Mouse (Mus musculus) bone marrow, adult 2 months (tissue): Measurements from ENCODE around the gene Copg2. TPM values are rescaled to one million over a fixed set of nuclear protein-coding genes. Genes with fewer than 3 reads are reported as not detected.

Source experiments
- H3K27ac ChIP-seq: fragments of 200-500 bp; 2 replicates; pipeline ENCODE4 v1.5.1; 2012; ENCODE audit warnings: low read depth, mild to moderate bottlenecking, control low read depth, inconsistent platforms, low read length; ENCODE audit not compliant: control insufficient read depth, poor library complexity, insufficient read depth
- H3K4me1 ChIP-seq: fragments of 200-500 bp; 2 replicates; pipeline ENCODE4 v1.6.1; 2011; ENCODE audit warnings: low read length; ENCODE audit not compliant: control insufficient read depth, insufficient read depth
- H3K4me3 ChIP-seq: fragments of 200-500 bp; replicated peaks from 2 replicates; pipeline ENCODE3; 2011; ENCODE audit warnings: mild to moderate bottlenecking, low read depth, low read length, control low read depth; ENCODE audit not compliant: control insufficient read depth
- CTCF ChIP-seq: fragments of 200-500 bp; IDR thresholded peaks from 2 replicates; pipeline ENCODE4 v1.5.1; 2011; ENCODE audit warnings: low read length, control low read depth; ENCODE audit not compliant: control insufficient read depth, insufficient read depth
- POLR2A ChIP-seq: fragments of 200-500 bp; IDR thresholded peaks from 2 replicates; pipeline ENCODE4 v1.6.1; 2011; ENCODE audit warnings: low read depth, mild to moderate bottlenecking, control low read depth, low read length, borderline replicate concordance; ENCODE audit not compliant: control insufficient read depth
- WGBS: fragments of 180-500 bp; shearing (Covaris S2); methylation state at CpG from one replicate; pipeline ENCODE4 v1.1.7; 2018; 5-methylcytosine and 5-hydroxymethylcytosine counted together
- polyA plus RNA-seq: library from polyadenylated mRNA; stranded (reverse); fragments of >200 nt; gene quantifications from 2 replicates; pipeline ENCODE4 v1.2.4, GENCODE M21; 2011; ENCODE audit warnings: low replicate concordance; ENCODE audit not compliant: missing spikeins, insufficient read depth, insufficient read length

Gene Copg2
- polyA plus RNA-seq, 1 experiment: 12.4 TPM

GRCm38 (mm10) chr6:30698036-30698435 lies 198.6 kb downstream of the Copg2 start:
- Histone ChIP-seq H3K27ac (no peak overlapping the region), H3K4me1 (no peaks in the 10 kb centered on the region), H3K4me3 (no peak overlapping the region)
- TF ChIP-seq CTCF (no peak), POLR2A (no peak)
- WGBS: 89% methylated on average over 4 of the region's 4 CpGs

Other genes starting within 250 kb of the Copg2 start
- gene Cep41, start 203.0 kb downstream of the Copg2 start, polyA plus RNA-seq: 5.4 and 6.5 TPM in 2 replicates
- 2.8 and 8.2 TPM in 2 replicates for gene Mest, start 173.2 kb downstream of the Copg2 start, polyA plus RNA-seq
- gene Tsga13, start 18.8 kb upstream of the Copg2 start, polyA plus RNA-seq: not detected in 2 replicates
- 0.65 TPM in 1 of 2 replicates, not detected in the other for gene Klf14, start 62.3 kb upstream of the Copg2 start, polyA plus RNA-seq